Mouse (Mus musculus): Measurements from ENCODE around the gene Vdac2.
A peak's percentile ranks its signal among the peaks of the same experiment; 100 is the strongest.

DNA sequence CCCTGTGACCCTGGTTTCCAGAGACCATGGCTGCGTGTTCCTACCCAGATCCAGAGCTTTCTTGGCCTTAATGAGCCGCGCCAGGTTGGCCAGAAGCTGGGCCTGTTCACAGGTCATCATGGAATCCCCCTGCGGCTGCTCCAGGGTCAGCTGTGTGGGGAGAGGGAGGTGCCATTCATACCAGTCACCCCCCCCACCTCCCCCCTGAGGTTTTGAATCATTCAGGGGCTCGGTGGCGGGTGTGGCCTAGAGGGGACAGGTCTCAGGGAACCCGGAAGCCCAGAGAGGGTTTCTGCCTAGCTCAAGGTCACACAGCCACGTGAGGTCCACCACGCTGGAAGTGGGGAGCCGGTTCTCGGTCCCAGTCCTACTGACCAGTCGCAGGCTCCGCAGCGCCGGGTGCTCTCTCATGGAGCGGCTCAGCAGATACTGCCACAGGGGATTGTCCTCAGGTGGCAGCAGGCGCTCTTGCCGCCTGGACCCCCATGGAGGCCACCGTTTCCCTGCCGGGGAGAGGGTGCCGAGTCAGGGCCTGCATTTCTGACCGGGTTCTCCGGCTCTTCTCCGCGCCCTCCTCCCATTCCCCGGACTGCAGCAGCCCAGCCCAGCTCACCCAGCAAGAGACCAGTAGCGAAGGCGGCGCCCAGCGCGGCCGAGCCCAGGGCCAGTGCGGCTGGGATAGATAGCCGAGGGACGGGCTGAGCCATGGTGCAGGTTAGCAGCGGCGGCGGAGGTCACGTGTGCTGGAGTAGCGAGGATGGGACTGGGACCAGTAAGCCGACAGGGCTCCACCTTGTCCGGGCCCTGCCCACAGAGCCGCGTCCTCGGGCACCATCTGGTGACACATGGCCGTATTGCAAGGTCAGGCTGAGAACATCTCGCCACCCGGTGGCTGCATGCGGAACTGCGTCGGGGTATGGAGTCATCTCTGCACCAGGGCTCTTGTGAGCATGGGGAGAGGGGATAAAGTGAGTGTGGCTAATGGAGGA lies 23.4 kb downstream of the Vdac2 start, which contains the start of gene Comtd1:
- TF ChIP-seq TAL1 (IDR thresholded peaks at IDR 0.05; ENCODE audit: low read length) (0 out of 3 replicates have a peak, but pooled peaks have one; percentile 13), GATA1 (IDR thresholded peaks at IDR 0.05; ENCODE audit: low read length) (no peak)
